Mouse (Mus musculus) gastrocnemius, postnatal 10 days (tissue): ENCODE data around the gene Rfng. TPM values are rescaled to one million over a fixed set of nuclear protein-coding genes. Genes with fewer than 3 reads are reported as not detected.
"Not testable (repeated sequence)": the region's sequence is repeated elsewhere in the genome, so short reads cannot be mapped to it uniquely, and the experiment has no call there.

Experiments
- DNase-seq: peaks from one replicate; pipeline ENCODE4 v3.0.0; 2021; ENCODE audit warnings: mixed read lengths
- total RNA-seq, 2 experiments: library from RNA; stranded (reverse); gene quantifications; 2 replicates each; pipeline ENCODE4 v1.2.3; 2021

Rfng gene
- total RNA-seq, 2 experiments from 2014 or later: 6.3 to 7.7 TPM

DNA sequence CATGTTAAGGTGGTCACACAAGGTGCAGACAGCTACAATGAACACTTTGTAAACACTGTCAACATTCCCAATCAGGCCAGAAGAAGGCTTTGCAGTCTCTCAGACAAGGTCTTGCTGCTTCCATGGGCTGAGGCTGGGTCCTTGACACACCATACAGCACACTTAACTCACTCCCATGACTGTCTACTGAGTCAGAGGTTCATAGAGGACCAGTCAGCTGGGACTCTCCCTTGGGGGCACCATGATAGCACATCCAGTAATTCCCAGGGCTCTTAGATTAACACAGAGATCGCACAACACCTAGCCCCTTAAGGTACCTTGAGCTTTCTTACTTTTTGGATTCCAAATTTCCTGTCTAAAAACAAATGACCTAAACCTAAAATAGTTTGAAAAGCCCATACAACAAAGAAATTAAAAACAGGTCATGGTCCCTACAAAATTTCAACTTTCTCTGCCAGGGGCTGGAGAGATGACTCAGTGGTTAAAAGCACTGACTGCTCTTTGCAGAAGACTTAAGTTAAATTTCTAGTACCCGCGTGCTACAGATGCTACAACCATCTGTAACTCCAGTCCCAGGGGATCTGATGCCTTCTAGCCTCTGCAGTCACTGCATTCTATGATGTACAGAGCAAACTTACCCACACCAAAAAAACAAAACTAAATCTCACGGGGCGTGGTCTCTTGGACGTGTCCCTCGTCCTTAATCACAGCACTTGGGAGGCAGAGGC, 10.4 kb downstream of the Rfng start:
- no peak for DNase-seq

DNA sequence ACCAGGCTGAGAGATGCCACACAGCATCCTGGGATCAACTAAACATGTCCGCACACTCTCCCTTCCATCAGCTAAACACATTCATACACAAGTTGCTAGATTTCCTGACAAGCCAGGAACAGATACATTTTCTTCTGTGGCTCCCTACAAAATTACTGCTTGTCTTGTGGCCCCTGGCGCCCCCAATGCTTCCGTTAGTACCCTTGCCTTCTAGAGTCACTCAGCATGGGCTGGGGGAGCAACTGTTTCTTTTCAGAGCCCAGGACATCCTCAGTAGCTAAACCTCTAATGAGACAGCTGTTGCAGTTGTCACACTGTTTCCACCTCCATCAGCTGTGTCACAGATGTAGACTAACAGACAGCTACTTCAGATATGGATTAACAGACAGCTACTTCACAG, 11.3 kb downstream of the Rfng start:
- DNase-seq: no peak

DNA sequence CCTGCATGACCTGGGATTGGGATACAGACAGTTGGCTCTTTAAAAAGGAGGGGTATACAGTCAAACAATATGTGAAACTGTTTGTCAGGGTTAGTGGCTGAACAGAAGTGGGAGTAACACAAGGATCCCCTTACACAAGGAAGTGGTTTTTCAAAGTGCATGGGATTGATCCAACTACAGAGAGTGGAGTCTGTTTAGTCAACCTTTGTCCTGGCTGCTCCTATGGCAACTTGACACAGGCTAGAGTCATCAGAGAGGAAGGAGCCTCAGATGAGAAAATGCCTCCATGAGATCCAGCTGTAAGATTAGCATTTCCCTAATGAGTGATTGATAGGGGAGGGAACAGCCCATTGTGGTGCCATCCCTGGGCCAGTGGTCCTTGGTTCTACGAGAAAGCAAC, 15.8 kb downstream of the Rfng start:
- DNase-seq: no peak

DNA sequence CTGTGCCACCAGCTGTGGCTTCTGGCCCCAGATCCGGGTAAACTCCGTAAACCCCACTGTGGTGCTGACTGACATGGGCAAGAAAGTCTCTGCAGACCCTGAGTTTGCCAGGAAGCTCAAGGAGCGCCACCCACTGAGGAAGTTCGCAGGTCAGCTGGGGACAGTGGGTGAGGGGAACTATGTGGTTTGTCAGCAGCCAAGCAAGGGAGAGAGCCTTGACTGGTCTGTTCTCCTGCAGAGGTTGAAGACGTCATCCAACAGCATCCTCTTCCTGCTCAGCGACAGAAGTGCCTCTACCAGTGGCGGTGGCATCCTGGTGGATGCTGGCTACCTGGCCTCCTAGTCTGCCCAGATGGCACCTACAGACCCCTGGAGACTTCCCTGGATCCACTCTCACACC, 17.0 kb downstream of the Rfng start:
- not testable (repeated sequence) for DNase-seq

DNA sequence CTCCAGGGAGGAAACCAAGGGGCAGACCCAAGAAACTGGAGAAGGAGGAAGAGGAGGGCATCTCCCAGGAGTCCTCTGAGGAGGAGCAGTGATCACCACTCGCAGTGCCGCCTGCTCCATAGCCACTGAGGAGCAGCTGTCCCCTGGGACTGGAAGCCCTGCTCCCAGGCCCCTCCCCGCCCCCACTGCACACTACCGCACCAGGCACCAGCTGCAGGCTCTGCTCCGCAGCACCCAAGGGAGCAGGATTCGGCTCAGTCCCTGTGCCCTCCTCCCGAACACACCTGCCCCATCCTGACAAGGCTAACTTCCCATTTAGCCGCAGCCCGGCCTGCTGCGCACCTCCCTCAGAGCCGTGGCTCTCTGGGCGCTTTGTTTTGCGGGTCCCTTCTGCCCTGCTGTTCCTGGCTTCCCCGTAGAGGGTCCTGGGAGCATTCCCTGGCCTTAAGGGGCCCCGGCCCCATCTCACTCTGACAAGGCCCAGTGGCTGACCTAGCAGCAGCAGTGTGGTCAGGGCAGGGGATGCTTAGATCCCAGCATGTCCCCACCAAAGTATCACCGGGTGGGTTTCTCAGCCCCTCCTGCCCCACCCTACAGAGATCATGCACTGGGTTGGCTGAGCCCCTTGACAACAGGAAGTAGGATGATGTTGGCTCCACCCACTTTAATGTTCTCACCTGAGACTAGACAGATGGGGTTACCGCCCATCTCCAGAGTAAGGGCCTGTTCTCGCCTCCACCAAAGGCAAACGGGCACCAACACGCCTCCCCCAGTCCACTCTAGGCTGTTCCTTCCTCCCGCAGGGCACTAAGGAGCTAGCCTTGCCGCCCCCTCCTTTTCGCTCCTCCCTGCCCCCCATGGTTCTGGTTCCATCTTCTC, 20.6 kb downstream of the Rfng start:
- not testable (repeated sequence) for DNase-seq

DNA sequence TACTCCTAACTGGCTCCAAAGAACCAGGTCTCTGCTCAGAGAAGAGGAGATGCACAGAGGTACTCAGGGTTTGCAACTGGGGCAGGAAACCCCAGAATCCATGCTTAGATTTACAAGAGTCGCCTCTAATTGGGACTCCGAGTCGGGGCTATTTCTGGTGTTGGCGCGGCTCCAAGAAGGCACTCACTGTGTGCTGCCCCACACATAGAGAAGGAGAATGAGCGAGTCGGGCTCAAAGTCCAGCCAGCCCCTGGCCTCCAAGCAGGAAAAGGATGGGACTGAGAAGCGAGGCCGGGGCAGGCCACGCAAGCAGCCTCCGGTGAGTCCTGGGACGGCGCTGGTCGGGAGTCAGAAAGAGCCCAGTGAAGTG, 21.4 kb downstream of the Rfng start, which contains the start of gene Hmga1b:
Gene Hmga1b, plus strand, starts transcription at position 123 of the 370 bp plus-strand sequence.
- DNase-seq: not testable (repeated sequence)

DNA sequence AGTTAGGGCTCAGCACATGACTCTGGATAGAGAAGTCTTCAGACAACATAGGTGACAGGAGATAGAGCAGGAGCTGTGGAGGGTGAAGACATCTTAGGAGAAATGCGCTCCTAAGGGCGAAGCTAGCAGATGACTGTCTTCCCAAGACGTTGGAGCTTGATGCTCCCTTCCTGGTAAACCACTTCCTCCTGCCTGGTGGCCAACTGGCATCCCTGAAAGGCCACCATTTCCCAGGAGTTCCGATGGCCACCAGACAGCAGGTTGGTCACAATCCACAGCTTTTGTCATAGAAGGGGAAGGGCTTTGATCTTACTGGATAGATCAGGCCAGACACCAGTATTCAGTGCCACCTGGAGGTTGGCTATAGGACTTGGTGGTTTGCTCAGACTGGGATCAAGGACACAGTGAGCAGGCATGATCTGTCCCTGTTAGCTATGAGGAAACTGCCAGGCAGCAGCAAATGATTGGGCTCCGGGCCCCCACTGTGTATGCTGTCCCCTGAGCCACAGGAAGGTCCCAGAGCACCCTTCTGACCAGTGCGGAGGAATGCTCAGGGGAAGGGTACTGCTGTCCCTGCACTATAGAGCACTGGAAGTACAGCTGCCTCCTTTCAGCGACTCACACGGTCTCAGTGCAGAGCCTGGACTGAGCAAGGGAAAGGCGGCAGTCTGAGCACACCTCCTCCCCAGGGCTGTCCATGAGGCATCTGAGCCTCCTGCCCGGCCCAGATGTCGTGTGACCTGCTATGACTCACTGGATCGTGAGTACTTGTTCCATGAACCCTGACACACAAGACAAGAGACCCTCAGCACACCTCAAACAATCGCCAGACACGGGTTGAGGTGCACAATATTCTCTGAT, 22.0 kb downstream of the Rfng start:
- DNase-seq: no peak

DNA sequence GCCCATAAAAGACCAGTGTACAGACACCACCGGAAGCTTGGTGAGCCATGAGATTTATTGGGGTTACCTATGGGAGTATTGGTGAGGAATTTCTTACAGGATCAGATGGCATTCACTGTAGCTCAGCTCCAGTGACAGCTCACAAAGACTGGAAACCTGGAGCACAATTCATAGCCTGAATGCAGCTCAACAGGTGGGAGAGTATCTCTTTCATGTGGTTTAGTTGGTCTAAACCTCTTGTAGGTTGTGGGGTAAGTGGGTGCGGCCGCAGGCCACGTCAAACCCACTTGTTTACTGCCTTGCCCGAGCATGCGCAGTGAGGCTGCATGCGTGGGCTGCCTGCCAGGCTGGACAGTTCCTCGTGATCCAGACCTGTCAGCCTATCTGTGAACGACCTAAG, 23.8 kb downstream of the Rfng start:
- no peak for DNase-seq

DNA sequence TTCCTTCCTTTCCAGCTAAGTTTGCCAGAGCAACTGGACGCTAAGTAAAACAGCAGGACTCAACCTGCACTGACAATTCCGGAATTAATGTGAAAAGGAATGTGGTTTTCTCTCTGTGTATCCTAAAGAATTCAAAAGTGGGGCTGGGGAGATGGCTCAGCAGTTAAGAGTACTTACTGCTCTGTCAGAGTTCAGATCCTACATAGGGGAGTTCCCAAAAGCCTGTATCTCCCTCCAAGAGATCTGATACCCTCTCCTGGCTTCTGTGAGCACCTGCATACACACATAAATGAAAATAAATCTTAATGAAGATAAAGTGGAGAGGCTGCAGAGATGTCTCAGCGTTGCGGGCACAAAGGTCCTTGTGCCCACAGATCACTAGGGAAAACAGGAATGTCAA, 32.4 kb downstream of the Rfng start:
- DNase-seq: no peak

DNA sequence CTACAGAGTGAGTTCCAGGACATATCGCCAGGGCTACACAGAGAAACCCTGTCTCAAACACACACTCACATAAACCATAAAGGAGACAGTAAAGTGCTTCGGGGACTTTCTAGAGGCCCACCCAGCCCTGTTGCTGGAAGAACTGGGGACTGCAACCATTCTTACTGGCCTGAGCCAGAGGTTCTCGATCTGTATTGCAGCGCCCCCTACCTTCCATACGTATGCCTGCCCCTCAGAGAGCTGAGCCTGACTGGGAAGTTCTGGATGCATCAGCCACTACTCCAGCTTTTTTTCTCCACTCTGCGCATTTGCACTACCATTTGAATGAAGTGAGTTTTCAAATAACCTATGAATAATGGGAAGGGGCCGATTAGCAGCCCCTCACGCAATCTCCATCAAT, 34.6 kb downstream of the Rfng start:
- no peak for DNase-seq

DNA sequence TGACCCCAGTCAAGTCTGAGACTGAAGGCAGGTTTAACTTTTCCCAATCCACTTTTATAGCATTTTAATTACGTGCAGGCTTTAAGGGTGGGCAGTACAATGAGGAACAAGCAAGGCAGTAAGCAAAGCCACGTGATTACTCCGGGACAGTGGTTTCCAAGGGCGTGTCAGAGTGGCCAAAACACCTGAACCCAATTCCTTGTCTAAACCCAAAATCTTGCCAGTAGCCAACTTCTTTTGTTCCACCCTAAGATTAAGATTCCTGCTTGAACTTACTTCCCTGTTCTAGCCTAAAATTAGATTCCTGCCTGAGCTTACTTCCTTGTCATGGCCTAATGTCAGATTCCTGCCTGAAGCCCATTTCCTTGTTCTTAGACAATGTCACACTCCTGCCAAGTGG, 36.0 kb downstream of the Rfng start:
- no peak for DNase-seq

DNA sequence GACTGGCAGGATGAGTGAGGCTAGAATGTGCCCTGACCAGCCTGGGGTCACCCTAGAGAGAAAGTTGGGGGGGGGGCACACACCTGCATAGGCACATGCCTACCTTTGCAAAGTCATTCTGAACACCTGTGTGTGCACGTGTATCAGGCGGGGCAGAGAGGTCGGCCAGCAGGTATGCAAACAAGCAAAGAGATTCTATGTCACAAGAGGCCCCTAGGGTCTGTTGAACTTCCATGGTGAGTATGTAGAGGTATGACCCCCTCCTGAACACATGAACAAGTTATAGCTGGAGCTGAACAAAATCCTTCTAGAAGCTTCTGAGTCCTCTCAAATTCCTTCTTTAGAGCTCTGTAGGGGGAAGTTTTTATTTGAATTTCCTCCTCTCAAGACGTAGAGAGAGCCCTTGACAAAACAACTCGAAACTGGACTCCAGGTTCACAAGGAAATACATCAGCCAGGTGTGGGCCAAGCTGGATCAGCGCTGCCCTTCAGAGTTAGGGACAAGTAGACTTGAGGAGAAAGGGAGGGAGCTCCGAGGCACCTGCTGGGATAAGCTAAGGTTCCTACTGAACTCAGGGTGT, 39.8 kb downstream of the Rfng start:
- DNase-seq: no peak

DNA sequence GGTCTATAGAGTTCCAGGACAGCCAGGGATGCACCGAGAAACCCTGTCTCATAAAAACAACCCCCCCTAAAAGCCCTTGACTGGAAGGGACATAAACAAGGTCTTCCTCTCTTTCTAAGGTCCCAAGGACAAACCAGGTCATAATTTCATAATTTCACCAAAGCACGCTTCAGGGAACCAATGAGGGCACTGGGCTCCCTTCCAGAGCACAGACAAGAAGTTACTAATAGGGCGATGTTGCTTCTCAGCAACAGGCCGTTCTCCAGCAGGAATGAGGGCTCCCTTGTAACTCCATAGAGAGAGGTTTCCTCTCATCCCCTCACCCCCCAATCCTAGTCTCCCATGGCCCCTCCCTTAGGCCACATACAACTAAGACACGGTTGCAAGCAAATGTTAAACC, 43.0 kb downstream of the Rfng start:
- no peak for DNase-seq

DNA sequence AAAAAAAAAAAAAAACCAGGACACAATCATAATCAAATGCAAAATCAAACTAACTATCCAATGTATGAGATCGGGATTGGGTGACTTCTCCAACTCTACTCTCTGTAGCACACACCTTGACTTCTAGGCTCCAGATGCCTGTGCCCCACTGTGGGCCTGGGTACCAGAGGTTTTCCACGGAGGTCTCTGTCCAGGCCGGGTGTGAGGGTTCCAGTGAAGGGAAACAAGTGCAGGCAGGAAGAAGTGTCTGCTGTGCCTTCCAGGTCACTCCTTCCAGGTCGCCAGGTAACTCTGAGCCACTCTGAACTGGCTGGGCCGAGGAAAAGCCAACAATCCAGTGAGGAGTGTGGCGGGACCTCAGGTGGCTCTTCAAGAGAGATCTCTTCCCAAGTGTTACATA, 47.6 kb downstream of the Rfng start:
- no peak for DNase-seq

DNA sequence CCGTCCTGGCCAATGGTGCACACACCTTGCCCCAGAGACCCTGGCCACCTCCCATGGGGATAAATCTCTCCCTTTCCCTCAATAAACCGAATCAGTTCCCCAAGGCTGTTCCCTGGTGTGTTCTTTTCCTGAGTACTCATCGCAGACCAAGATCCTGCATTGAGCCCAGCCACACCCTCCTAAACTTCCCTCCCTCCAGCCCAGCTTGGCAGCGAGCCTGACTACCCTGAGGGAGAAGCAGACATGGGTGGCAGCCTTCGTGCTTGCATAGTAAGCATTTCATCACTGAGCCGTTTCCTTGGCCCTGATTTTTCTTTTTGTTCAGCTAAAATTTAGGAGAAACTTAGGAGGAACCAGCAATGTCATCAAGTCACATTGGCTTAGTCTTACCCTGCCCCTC, 50.5 kb downstream of the Rfng start:
- peak; percentile 47 for DNase-seq

DNA sequence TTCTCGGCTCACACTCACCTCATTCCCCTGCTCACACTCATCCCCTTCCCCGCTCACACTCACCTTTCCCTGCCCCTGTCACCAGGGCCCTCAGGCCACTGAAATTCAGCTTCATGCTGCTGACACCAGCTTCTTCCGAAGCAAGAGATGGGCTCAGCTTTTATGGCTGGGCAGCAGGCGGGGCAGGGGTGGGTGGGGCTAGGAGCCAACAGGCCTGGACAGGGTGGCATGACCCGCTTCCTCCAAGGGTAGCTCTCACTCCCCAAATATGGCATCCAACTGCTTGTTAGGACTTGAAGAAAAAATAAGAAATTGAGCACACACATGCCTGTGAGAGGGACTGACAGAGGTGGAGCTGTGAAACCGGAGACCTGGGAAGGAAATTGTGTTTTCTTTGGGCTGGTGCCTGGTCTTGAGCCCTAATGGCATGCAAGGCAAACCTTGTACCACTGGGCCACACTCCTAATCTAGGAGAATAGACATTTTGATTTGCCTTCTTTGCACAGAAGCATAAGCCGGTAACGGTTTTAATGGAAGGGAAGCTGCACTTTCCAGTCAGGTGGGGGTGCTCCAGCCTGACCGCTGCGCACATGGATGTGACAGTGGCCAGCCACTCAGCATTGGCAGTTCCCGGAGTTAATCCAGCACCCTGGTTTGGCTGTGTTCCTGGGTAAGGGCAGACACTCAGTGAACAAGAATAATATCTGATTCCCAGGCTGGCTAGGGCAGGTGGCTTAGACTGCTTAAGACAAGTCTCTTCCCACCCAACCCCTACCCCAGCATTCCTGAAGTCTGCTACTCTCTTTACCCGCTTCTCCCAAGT, 51.9 kb downstream of the Rfng start, which contains the start of gene Cbr2:
Gene Cbr2, minus strand, starts transcription at position 257 of the 823 bp plus-strand sequence.
- peak; percentile 8 for DNase-seq

DNA sequence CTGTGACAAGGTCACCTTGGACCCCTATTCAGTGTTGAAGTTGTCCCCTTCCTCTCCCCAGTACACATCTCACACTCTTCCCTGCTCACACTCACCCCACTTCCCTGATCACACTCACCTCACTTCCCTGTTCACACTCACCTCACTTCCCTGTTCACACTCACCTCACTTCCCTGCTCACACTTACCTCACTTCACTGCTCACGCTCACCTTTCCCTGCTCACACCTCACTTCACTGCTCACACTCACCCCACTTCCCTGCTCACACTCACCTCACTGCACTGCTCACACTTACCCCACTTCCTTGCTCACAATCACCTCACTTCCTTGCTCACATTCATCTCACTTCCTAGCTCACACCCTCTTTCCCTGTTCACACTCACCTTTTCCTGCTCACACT, 52.6 kb downstream of the Rfng start:
- DNase-seq: no peak
